ENCODE assay signal across 21 mouse cellular contexts in the genomic region with DNA sequence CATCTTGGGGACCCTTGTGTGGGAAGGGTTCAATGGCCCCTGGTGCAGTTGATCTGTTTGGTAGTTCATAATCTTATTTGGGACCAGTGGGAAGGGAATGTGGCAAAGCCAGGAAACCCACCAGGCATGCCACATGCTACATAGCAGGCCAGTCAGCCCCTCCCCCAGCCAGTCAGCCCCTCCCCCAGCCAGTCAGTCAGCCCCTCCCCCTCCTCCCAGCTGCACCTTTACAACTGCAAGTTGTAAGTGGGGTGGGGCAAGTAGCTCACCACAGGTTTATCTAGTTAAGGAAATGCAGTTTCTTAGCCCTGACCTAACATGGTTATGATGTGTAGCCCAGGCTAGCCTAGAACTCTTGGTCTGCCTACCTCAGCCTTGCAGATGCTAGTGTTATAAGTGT.
"Had no signal": no experiment of that assay in that cellular context is flagged by ENCODE, and none has a peak within 500 bp of the region (broad histone marks: within the 10 kb centered on the region; RNA-seq: fewer than 3 reads in every experiment).

No protein-coding gene starts in this region.

- H3K36me3 ChIP-seq: limb, embryonic 12.5 days; limb, embryonic 15.5 days; liver, embryonic 12.5 days; liver, embryonic 15.5 days; lung, embryonic 15.5 days; midbrain, embryonic 15.5 days; neural tube, embryonic 13.5 days had no signal

- H3K9me3 ChIP-seq: limb, embryonic 12.5 days; limb, embryonic 15.5 days; liver, embryonic 12.5 days; liver, embryonic 15.5 days; lung, embryonic 15.5 days; megakaryocyte, embryonic 14.5 days; midbrain, embryonic 15.5 days; neural tube, embryonic 13.5 days had no signal

- ATAC-seq: inflammation-experienced regulatory T-cells, adult 6 months; intestine, embryonic 16.5 days; liver, embryonic 12.5 days; midbrain, embryonic 15.5 days had no signal

- H3K9ac ChIP-seq: limb, embryonic 12.5 days; limb, embryonic 15.5 days; liver, embryonic 12.5 days; liver, embryonic 15.5 days; lung, embryonic 15.5 days; midbrain, embryonic 15.5 days; neural tube, embryonic 13.5 days had no signal

- H3K27me3 ChIP-seq: limb, embryonic 12.5 days; limb, embryonic 15.5 days; liver, embryonic 12.5 days; liver, embryonic 15.5 days; lung, embryonic 15.5 days; megakaryocyte, embryonic 14.5 days had no signal

- DNase-seq: kidney, adult 18-20 months; kidney, adult 9 months; kidney, postnatal 36 days; layer of hippocampus, postnatal 36 days; left cerebral cortex, postnatal 4 days; lung, adult 18-20 months; lung, postnatal 10 days; lung, postnatal 36 days; retina, postnatal 1 day had no signal

- H3K4me1 ChIP-seq: liver, embryonic 12.5 days; lung, embryonic 15.5 days; midbrain, embryonic 15.5 days; neural tube, embryonic 13.5 days had no signal

- H3K4me2 ChIP-seq: limb, embryonic 12.5 days; limb, embryonic 15.5 days; liver, embryonic 12.5 days; liver, embryonic 15.5 days; lung, embryonic 15.5 days; midbrain, embryonic 11.5 days; midbrain, embryonic 15.5 days; neural tube, embryonic 13.5 days had no signal

- H3K27ac ChIP-seq: left cerebral cortex, adult 2 months; limb, embryonic 12.5 days; limb, embryonic 15.5 days; liver, embryonic 12.5 days; liver, embryonic 15.5 days; lung, embryonic 15.5 days; midbrain, embryonic 15.5 days; neural tube, embryonic 13.5 days had no signal

- H3K4me3 ChIP-seq: left cerebral cortex, adult 2 months; limb, embryonic 12.5 days; limb, embryonic 15.5 days; liver, embryonic 12.5 days; liver, embryonic 15.5 days; lung, embryonic 15.5 days; megakaryocyte, embryonic 14.5 days; midbrain, embryonic 15.5 days; neural tube, embryonic 13.5 days had no signal
